Mouse (Mus musculus): ENCODE results near the gene Fzr1.

Gene Fzr1

DNA sequence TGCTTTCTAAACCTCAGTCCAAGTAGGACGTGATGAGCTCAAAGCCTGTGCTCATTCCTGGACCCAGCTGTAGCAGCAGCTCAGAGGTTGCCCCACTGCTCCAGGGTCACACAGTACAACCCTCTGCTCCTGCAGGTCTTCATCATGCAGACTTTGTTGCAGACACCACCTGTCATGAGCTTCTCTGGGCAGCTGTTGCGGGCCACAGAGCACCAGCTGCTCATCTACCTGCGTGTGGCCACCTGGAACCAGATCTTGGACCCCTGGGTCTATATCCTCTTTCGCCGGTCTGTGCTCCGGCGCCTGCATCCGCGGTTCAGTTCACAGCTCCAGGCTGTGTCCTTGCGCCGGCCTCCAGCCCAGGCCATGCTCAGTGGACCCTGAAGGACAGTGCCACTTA is 44.0 kb downstream of the Fzr1 start:
- DNase-seq (ENCODE audit: extremely low read depth, low read depth, low spot score) = no peak

- no peak for DNase-seq (ENCODE audit: extremely low read depth, low read depth, low spot score)
Observed at GRCm38 (mm10) chr10:81332277-81332676, 46.0 kb downstream of the Fzr1 start.

- no peak for DNase-seq (ENCODE audit: extremely low read depth, low read depth, low spot score)
Observed at GRCm38 (mm10) chr10:81330007-81330406, 48.3 kb downstream of the Fzr1 start.

DNA sequence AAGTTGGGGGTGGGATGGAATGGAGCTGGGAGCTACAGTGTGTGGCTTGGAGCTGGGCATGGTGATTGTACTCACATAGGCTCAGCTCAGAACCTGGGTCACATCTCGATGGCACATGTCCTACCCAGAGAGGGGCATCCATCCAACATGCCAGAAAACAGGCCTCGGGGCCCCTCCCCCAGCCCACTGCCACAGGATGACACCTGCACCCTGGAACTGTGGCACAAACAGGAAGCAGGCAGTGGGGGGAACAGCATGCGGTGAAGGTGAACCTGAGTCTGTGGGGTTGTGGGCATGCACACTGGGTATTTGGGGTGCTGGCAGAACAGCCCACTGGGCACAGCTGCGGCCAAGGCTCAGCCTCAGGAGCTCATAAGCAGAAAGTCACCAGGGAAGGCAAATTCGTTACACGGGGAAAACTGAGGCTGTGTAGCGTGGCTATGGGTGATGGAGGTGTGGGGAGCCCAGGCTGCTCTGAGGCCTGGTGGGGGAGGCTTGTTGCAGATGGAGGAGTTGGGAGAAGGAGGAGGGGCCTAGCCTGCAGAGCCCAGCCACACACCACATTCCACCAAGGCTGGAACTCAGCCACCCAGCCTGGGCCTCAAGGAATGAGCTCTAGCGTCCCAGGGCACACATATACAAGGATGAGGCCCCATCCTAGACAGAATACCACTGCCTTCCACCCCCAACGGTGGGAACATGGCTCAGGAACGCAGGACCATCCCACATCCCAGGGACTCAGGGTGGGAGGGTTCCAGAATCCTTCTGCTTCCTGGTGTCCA is 48.9 kb downstream of the Fzr1 start:
- DNase-seq (ENCODE audit: extremely low read depth, low read depth, low spot score) = no peak

GRCm38 (mm10) chr10:81328386-81328785 is 49.9 kb downstream of the Fzr1 start, which contains the start of gene Tbxa2r:
Gene Tbxa2r (plus strand): TSS chr10:81328731.
- no peak for DNase-seq (ENCODE audit: extremely low read depth, low read depth, low spot score)

DNA sequence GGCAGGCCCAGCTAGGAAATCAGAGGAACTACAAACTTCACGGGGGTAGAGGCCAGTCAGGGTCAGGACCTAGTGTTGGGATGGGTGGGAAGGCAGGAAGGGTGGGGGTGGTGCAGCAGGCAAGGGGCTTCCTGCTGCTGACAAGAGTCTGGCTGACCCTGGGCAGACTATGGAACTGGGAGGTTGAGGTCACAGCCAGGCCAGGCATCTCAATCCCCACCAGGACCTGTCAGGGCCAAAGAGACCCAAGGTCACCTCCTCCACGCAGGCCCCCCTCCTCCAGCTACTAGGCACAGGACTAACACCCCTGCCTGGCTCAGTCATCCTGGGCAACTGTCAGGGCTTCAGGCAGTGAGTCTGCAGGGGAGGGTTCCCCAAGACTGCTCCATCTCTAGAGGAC is 50.4 kb downstream of the Fzr1 start:
- DNase-seq (ENCODE audit: extremely low read depth, low read depth, low spot score) = no peak

DNA sequence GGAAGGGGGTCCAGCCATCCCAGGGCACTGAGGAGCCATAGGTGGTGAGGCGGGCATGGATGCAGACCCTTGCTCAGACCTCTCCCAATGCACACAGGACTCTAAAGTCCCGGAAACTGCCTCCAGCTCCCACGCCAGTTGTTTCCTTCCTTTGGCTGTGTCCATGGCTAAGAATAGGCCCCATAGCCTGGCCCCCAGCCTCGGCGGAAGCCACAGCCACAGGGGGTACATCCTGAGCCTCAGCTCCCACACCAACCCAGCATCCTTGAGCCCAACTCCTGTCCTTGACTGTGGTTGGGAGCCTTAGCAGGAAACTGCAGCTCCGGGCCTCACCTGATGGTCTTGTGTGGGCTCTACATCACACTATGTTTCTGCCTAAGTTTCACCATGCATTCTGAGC is 51.5 kb downstream of the Fzr1 start:
- no peak for DNase-seq (ENCODE audit: extremely low read depth, low read depth, low spot score)

GRCm38 (mm10) chr10:81325781-81326180 is 52.5 kb downstream of the Fzr1 start:
- DNase-seq (ENCODE audit: extremely low read depth, low read depth, low spot score) = no peak

- DNase-seq (ENCODE audit: extremely low read depth, low read depth, low spot score) = no peak
Observed at GRCm38 (mm10) chr10:81325176-81325575, 53.1 kb downstream of the Fzr1 start.

- DNase-seq (ENCODE audit: extremely low read depth, low read depth, low spot score) = no peak
Observed at GRCm38 (mm10) chr10:81323791-81324530, 54.4 kb downstream of the Fzr1 start.

GRCm38 (mm10) chr10:81323141-81323775 is 55.1 kb downstream of the Fzr1 start:
- no peak for DNase-seq (ENCODE audit: extremely low read depth, low read depth, low spot score)

- DNase-seq (ENCODE audit: extremely low read depth, low read depth, low spot score) = no peak
Observed at GRCm38 (mm10) chr10:81322444-81322843, 55.9 kb downstream of the Fzr1 start.

- DNase-seq (ENCODE audit: extremely low read depth, low read depth, low spot score) = no peak
Observed at GRCm38 (mm10) chr10:81321436-81321835, 56.9 kb downstream of the Fzr1 start.

DNA sequence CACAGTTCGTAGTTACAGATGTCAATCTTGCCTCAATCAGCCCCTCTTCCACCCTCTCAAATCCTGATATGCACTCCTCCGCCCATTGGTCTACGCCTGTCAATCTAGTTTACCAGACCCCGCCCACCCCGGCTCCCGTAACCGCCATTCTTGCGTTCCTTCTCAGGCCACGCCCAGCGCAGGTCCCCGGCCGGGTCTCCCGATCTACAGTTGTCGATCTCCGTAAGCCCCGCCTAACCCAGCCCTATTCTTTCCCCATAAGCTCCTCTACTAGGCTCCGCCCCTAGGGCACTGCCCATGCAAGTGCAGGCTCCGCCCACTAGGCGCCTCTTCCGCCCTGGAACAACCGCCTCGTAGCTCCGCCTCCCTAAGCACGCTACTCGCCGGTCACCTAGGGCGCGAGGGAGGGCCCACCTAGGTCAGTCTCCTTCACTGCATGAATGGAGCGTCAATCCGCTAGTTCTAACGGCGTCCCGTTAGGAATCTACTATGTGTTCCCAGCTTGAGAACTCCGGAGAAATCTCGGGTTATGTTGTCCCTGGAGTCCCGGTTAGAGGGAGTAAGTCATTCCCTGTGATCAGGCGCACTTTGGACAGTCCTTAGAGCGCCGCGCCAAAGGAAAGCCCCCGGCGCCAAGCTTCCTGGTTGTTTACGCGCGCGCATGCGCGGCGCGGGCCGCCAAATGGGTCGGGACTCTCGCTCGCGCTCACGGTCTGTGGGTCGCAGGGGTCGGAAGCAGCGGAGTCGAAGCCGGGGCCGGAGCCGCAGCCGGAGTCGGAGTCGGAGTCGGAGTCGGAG is 57.6 kb downstream of the Fzr1 start, which contains the start of gene Cactin:
Gene Cactin, plus strand, starts transcription at position 554 of the 798 bp plus-strand sequence.
- DNase-seq (ENCODE audit: extremely low read depth, low read depth, low spot score) = peak; percentile 99

DNA sequence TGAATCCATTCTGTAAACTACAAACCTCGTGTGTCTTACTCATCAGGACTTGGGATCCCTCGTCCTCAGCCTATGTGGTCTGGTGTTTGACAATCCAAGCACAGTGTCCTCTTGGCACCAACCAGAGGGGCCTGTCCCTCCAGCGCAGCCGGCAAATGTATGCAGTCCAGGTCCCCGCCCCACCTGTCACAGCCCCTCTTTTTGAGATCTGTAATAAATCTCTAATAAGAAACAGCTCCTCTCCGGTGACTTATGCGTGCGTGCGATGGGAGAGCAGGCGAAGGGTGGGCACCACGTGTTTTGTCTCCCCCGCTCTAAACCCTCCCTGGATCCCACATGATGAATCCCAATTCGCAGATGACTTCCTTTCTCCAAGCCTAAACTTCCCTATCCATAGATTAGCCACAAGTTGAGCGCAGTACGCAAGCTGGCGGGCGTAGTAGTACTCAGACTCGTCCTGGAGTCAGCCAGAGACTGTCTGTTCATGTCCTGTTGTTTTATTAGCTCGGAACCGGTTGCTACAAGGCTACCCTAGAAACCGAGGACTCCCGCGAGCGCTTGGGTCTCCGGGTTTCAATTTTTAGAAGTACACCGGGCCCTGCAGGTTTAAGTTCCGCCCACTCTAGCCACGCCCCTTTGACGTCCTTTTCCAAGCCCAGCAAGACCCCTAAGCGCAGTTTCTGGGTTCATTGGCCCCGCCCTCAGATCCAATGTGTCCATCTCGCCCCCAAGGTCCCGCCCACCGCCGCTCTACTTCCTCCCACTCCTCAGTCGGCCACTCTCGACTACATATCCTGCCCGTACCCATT is 58.4 kb downstream of the Fzr1 start:
- DNase-seq (ENCODE audit: extremely low read depth, low read depth, low spot score) = no peak

DNA sequence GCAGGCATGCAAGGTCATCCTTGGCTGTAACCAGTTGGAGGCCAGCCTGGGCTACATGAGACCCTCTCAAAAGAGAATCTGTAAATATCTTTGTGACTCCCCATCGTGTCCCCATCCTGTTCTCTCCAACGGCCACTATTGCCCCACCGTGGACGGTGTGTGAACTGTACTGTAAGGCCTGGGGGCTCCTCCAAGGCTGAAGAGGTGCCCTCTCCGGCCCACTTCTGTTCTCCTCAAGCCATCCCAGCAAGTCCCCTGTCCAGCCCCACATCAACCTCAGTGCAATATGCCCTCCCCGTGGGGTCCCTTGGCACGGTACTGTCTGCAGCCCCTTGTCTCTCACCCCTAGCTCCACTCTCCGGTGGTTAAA is 59.0 kb downstream of the Fzr1 start:
- no peak for DNase-seq (ENCODE audit: extremely low read depth, low read depth, low spot score)

DNA sequence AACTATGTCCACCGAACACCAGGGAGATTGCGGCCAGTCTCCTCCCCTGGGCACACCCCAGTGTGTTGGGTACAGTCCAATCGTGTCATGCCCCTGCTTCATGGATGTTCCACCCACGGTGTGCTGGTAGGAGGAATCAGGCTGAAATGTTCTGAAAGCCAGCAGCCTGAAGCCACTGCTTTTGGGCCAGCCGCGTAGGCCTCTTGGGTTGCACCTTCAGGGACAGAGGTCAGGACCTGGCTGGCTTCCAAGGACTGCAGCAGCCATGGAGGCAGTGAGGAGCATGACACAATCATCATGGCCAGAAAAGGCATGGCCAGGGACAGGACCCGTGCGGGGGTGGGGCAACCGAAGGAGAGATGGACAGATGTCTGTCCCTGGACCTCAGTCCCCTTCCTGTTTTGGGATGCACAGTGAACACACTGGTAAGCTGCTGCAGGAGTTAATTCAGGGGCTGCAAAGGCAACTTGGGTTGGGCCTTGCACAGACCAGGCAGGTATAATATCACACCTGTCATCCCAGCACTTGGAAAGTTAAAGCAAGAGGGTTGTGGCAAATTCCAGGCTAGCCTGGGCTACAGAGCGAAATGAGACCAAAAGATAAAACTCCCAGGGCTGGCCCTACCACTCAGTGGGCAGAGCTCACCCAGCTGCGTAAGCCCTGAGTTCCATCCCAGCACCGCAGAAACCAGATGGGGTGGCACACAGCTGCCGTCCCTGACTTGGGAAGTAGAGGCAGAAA is 59.6 kb downstream of the Fzr1 start:
- peak; percentile 56 for DNase-seq (ENCODE audit: extremely low read depth, low read depth, low spot score)

DNA sequence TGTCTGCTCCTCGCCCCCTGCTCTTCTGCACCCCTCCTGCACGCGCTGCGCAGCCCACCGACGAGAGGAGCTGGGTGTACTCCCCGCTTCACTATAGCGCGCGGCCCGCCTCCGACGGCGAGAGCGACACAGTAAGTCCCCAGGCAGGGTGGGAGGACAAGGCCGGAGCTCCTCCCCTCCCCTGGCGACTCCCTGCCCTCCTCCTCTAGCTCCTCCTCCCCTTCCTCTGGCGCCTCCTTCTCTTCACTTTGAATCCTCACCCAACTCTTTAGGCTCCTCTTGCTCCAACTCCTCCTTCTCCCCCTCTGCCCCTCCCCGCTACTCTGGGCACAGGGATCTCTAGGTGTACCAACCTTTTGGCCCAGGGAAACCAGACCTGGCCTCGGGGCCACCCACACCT is 61.0 kb downstream of the Fzr1 start:
- DNase-seq (ENCODE audit: extremely low read depth, low read depth, low spot score) = peak; percentile 40

DNA sequence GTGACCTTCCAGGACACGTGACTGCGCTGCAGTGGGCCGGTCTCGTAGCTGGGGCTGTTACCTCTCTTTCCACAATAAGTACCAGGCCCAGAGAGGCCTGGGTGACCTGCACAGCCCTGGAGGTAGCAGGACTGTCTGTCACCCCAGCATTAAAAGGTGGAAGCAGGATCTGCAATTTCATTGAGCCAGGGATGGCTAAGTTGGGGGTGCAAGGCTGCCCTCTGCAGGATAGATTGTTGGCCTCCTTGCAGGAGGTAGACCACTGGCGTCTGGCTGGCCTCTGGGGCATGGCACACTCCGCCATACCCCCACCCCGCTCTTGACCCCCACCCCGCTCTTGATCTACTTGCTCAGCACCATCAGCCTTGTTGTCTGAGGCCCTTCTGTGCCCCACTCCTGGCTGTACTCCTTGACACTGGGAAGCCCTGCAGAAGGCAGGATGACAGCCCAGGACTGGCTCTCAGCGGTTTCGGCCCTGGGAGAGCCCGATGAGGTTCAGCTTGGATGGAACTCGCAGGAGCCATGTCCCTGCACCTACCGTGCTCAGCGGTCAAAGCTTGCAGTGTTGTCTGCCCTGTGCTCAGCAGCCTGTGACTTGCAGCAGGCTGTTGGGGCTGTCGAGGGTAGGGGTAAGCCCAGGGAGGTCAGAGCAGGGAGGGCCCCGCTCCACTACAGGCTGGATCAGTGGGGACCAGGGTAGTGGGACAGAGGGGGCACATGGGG is 61.8 kb downstream of the Fzr1 start:
- no peak for DNase-seq (ENCODE audit: extremely low read depth, low read depth, low spot score)

All from fat pad, adult 2 months (tissue).